Mouse (Mus musculus) olfactory bulb, adult 2 months (tissue): ENCODE data around the gene Samd4.

Source experiments
- CTCF ChIP-seq: fragments of 200-500 bp; IDR thresholded peaks from 2 replicates; pipeline ENCODE4 v1.5.1; 2012; ENCODE audit warnings: low read depth, mild to moderate bottlenecking, low read length, moderate library complexity; ENCODE audit not compliant: insufficient read depth
- POLR2A ChIP-seq: fragments of 200-500 bp; IDR thresholded peaks from 2 replicates; pipeline ENCODE4 v1.6.1; 2012; ENCODE audit warnings: mild to moderate bottlenecking, low read depth, low read length, moderate library complexity; ENCODE audit not compliant: insufficient read depth

GRCm38 (mm10) chr14:47096357-47096756, 213.7 kb downstream of the Samd4 start:
- no peak for TF ChIP-seq POLR2A
- TF ChIP-seq CTCF: no peak
